Mouse (Mus musculus): Measurements from ENCODE around the gene Zfp654.

Gene Zfp654

GRCm38 (mm10) chr16:64852891-64853290 is 1.4 kb upstream of the Zfp654 start:
- no peak for DNase-seq (ENCODE audit: low spot score in 2 of 2)

DNA sequence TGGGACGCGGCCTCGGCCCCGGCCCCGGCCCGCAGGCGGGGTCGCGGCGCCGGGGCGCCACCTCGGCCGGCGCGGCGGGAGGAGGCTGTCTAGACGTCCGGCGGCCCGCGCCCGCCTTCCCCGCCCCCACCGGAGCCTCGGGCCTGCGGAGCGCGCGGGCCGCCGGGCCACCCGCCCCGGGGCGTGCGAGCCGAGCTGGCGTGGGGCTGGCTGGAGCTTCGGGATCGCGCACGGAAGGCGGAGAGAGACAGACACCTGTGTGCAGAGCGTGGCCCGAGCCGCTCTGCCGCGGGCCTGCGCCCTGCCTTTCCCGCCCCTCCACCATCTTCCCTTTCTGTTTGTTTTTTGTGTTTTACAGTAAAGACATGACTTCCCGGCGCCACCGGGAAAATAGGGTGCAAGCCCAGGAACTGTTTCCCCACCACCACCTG is 1.0 kb upstream of the Zfp654 start:
- DNase-seq (ENCODE audit: low spot score in 2 of 2): peak; percentile 29 to 44

DNA sequence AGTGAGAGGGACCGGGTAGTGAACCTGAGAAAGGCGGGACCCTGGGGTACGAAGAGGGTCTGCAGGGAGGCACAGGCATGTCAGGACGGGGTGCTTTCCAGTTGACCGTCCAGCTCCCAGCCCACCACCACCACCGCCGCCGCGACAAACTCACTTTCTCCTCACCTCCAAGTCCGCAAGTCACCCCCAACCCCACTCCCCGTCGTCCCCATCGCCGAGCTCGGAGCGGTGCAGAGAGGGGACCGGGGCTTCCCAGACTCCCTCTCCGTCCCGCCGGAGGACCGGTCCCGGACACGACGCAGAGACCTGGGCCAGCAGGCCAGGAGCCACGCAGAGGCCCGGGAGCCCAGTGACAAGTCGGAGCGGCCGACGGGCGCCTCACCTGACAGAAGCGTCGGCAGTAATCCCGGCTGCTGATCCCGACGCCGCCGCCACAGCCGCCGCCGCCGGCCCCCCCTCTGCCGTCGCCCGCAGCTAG is 328 bp downstream of the Zfp654 start:
- DNase-seq (ENCODE audit: low spot score in 2 of 2): no peak

- peak in 1 of 2 experiments; percentile 21 for DNase-seq (ENCODE audit: low spot score in 2 of 2)
These were observed 966 bp downstream of the Zfp654 start for GRCm38 (mm10) chr16:64850287-64851084.

DNA sequence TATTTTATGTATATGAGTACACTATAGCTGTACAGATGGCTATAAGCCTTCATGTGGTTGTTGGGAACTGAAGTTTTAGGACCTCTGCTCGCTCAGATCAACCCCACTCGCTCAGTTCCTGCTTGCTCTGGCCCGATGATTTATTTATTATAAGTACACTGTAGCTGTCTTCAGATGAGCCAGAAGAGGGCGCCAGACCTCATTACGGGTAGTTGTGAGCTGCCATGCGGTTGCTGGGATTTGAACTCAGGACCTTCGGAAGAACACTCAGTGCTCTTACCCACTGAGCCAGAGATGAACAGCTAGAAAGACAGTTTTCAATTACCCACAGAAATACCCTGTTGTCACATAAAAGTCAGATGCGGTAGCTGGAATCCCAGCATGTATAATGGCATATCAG is 5.5 kb downstream of the Zfp654 start:
- DNase-seq (ENCODE audit: low spot score in 2 of 2): no peak

- DNase-seq (ENCODE audit: low spot score in 2 of 2): no peak
These were observed 9.1 kb downstream of the Zfp654 start for GRCm38 (mm10) chr16:64842374-64842729.

GRCm38 (mm10) chr16:64841481-64842373 is 9.7 kb downstream of the Zfp654 start:
- no peak for DNase-seq (ENCODE audit: low spot score in 2 of 2)

DNA sequence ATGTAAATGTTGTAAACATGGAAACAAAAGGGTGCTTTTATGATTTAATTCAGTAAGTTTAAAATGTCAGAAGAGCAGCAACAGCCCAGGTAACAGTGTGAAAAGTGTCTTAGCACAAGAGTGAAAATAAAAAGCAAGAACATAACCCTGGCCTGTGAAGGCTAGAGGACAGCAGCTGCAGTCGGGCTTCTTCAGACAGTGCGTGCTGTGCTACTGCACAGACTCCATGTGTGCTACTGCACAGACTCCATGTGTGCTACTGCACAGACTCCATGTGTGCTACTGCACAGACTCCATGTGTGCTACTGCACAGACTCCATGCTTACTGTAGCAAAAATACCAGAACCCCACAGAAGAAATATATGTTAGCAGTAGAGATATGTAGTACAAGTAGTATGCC is 14.7 kb downstream of the Zfp654 start:
- DNase-seq (ENCODE audit: low spot score in 2 of 2): no peak

GRCm38 (mm10) chr16:64835996-64836545 is 15.4 kb downstream of the Zfp654 start:
- no peak for DNase-seq (ENCODE audit: low spot score in 2 of 2)

DNA sequence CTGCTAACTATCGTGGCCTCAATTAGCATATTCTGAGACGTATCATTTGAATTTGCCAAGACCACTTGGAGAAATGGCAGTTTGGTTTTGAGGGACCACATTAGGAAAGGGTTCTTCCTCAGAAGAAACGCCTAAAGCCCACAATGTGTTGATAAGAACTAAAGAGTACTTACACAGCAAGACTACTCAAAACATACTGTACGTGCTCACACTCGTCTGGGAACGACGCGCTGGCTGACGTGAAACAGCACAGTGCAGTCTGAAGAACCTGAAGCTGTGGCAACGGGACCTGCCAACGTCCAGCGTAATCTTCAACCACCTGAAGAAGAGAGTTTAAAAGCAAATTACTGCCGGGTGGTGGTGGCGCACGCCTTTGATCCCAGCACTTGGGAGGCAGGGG is 21.2 kb downstream of the Zfp654 start:
- DNase-seq (ENCODE audit: low spot score in 2 of 2): peak in 1 of 2 experiments; percentile 4

- no peak for DNase-seq (ENCODE audit: low spot score in 2 of 2)
These were observed 27.0 kb downstream of the Zfp654 start for GRCm38 (mm10) chr16:64824474-64824873.

DNA sequence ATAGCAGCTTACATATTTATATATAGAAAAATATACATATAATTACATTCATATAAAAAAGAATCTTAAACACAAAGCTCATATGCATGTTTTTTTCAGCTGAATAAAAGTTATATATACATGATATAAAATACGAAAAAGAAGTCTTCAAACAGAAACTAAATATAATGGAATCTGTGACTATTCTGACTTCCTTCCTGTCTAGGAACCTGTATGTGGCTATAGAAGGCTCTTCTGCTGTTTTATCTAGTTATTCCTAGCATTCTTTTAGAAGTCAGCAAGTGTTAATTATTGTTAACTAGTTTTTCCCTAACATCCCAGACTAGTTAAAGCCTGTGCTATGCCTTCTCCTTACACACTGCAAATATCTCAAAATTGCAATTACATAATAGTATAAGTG is 27.6 kb downstream of the Zfp654 start:
- no peak for DNase-seq (ENCODE audit: low spot score in 2 of 2)

DNA sequence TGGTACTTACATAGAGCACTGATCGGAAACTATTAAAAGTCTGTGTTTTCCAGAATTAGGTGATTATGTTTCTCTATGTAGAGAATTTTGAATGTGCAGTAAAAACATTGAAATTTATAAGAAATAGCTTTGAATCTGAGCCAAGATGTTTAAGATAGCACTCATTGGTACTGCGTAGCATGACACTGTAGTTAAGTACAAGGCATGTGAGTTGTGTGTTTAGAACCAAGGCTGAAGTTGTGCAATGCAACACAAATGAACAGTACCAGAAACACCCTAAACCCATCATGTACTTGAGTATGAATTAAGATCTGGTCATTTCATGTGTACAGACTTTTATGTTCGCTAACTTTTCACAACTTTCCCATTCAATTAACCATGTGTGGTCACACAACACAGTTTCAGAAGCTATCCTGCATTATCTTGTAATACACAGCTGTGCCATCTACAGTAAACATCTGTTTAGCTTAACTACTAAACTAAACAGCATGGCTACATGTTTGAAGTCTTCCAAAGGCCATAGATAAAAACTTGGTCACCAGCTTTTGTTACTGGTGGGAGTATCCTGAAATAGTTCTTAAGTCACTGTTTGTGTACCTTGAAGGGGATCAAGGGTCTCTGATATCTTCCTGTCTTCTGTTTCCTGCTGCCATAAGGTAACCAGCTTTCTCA is 34.2 kb downstream of the Zfp654 start:
- no peak for DNase-seq (ENCODE audit: low spot score in 2 of 2)

DNA sequence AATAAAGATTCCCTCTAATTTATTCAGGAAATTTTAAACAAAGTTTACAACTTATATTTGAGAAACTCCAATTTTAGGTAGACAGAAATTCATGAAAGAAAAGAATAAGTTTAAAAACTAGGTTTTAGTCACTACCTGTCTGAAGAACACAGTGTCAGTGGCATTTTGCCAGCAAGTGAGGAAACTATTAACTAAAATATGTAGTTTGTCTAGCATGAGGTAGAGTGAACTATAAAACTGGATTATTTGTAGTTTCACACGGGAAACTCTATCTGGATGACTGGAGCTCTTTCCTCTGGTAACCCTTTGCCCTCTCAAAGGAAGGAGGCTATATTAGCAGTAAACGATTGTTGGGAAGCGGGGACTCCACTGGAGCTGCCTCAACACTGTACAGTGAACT is 48.4 kb downstream of the Zfp654 start:
- DNase-seq (ENCODE audit: low spot score in 2 of 2): no peak

- no peak for DNase-seq (ENCODE audit: low spot score in 2 of 2)
These were observed 49.8 kb downstream of the Zfp654 start for GRCm38 (mm10) chr16:64801638-64802037.

- no peak for DNase-seq (ENCODE audit: low spot score in 2 of 2)
These were observed 51.1 kb downstream of the Zfp654 start for GRCm38 (mm10) chr16:64800393-64800792.

GRCm38 (mm10) chr16:64794802-64795201 is 56.6 kb downstream of the Zfp654 start:
- DNase-seq (ENCODE audit: low spot score in 2 of 2): no peak

DNA sequence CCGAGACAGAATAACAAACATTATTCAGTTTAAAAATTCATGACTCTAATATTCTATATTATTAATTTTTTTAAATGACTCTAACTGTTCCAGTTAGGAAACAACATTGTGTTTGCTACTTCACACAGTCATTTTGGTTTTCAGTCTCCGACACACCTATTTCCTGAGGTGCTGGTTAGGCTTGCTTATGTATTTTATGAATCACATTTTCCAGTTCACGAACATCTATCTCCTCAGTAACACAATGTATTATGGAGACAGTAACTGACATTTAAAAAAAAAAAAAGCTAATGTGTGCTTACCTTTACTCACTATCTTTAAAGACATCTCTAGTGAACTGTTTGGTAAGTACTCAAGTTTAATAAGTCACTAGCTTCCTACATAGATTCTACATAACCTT is 61.7 kb downstream of the Zfp654 start:
- DNase-seq (ENCODE audit: low spot score in 2 of 2): no peak

- no peak for DNase-seq (ENCODE audit: low spot score in 2 of 2)
These were observed 75.9 kb downstream of the Zfp654 start for GRCm38 (mm10) chr16:64775516-64775915.

- DNase-seq (ENCODE audit: low spot score in 2 of 2): no peak
These were observed 80.0 kb downstream of the Zfp654 start for GRCm38 (mm10) chr16:64771431-64771818.

DNA sequence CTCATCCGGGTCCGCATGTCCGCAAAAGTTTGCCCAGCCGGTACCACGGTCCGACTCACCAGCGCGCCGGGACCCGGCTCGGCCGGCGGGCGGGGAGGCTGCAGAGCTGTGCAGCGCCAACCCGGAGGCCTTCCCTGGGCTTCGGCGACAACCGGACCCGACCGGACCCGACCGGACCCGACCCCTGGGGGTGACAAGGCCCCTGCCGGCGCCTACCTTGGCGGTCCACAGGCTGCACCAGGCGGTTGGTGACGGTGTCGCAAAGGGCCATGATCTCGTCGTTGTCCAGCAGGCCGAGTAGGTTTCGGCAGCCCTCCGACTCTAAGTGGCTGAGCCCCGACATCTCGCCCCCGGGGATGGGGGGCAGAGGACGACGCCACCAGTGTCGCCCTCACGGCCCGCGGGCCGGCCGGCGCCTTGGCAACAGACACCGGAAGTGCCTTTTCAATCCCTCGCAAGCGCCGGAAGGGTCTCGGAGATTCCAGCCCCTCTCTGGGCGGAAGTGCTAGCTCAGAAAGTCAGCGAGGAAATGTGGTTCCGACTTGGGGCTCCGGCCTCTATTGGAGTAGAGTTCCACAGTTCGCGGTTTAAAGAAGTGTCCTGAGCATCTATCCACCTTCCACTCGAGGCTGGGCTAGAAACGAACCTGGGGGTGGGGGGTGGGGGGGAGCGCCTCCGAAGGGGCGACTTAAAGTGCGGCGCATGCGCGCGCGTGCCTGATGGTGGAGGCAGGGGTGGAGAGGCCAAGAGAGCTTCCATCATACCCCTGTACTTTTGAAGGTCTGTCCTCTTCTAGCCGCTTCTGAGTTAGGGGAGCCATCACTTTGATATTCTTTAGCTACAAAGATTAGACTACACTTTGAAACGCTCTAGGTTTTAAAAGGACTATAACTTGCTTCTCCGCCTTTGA is 80.7 kb downstream of the Zfp654 start, which contains the start of gene 4930453N24Rik:
Gene 4930453N24Rik, minus strand, starts transcription at position 641 of the 910 bp plus-strand sequence.
- peak; percentile 79 to 83 for DNase-seq (ENCODE audit: low spot score in 2 of 2)
